Mouse (Mus musculus) forebrain, embryonic 11.5 days (tissue): ENCODE results near the gene Pitpnm2. TPM values are rescaled to one million over a fixed set of nuclear protein-coding genes. Genes with fewer than 3 reads are reported as not detected.

Experiments
- ATAC-seq: fragments of 200-750 bp; cut with Nextera tagmentation; replicated peaks from 2 replicates; pipeline ENCODE4 v1.8.0; 2017; ENCODE audit warnings: moderate TSS enrichment; ENCODE audit not compliant: low FRiP score
- DNase-seq: peaks from one replicate; pipeline ENCODE4 v3.0.0-alpha.2; 2017; ENCODE audit warnings: low spot score
- H3K27ac ChIP-seq: fragments of 300-500 bp; sonication (generic); 2 replicates; pipeline ENCODE4 v1.5.1; 2014; ENCODE audit warnings: low read depth, low read length
- H3K27me3 ChIP-seq: fragments of 300-500 bp; sonication (generic); 2 replicates; pipeline ENCODE4 v1.6.1; 2014; ENCODE audit warnings: mild to moderate bottlenecking, low read length, mixed read lengths; ENCODE audit not compliant: control insufficient read depth, insufficient read depth
- H3K36me3 ChIP-seq: fragments of 300-500 bp; sonication (generic); 2 replicates; pipeline ENCODE4 v1.6.1; 2014; ENCODE audit warnings: mild to moderate bottlenecking, low read length, moderate library complexity, mixed read lengths; ENCODE audit not compliant: control insufficient read depth, insufficient read depth
- H3K4me1 ChIP-seq: fragments of 300-500 bp; sonication (generic); replicated peaks from 2 replicates; pipeline ENCODE4 v1.6.1; 2014; ENCODE audit warnings: low read length, mixed read lengths; ENCODE audit not compliant: control insufficient read depth, insufficient read depth
- H3K4me2 ChIP-seq: fragments of 300-500 bp; sonication (generic); 2 replicates; pipeline ENCODE4 v1.6.1; 2014; ENCODE audit warnings: low read depth, mild to moderate bottlenecking, low read length, moderate library complexity, mixed read lengths; ENCODE audit not compliant: severe bottlenecking
- H3K4me3 ChIP-seq: fragments of 300-500 bp; sonication (generic); 2 replicates; pipeline ENCODE4 v1.5.1; 2014; ENCODE audit warnings: low read depth, low read length
- H3K9ac ChIP-seq: fragments of 300-500 bp; sonication (generic); 2 replicates; pipeline ENCODE4 v1.6.1; 2014; ENCODE audit warnings: low read length
- H3K9me3 ChIP-seq: fragments of 300-500 bp; sonication (generic); 2 replicates; pipeline ENCODE4 v1.6.1; 2016; ENCODE audit warnings: low read length, mixed read lengths; ENCODE audit not compliant: control insufficient read depth
- WGBS: fragments of 180-500 bp; shearing (Covaris S2); extraction: QIAGEN DNeasy Blood & Tissue Kit; methylation state at CpG from one replicate; pipeline ENCODE4 v1.1.7; 2014; 5-methylcytosine and 5-hydroxymethylcytosine counted together
- polyA plus RNA-seq: library from polyadenylated mRNA; unstranded; fragments of >200 nt; fragmentation: Nextera tagmentation; extraction: Ambion mirVana; gene quantifications from 2 replicates; pipeline ENCODE4 v1.2.1, GENCODE M21; 2014

Gene Pitpnm2
- polyA plus RNA-seq, 1 experiment from 2014 or later: 6.8 TPM

GRCm38 (mm10) chr5:124158305-124158704, 91.3 kb downstream of the Pitpnm2 start:
- Histone ChIP-seq H3K9ac (no peak overlapping the region), H3K4me1 (no peaks in the 10 kb centered on the region), H3K27me3 (no peaks in the 10 kb centered on the region), H3K27ac (no peak overlapping the region), H3K9me3 (no peaks in the 10 kb centered on the region), H3K4me2 (no peak overlapping the region), H3K4me3 (no peak overlapping the region), H3K36me3 (no peaks in the 10 kb centered on the region)
- ATAC-seq (no peak), DNase-seq (no peak)
- WGBS: 84% methylated on average over 4 of the region's 4 CpGs

- Histone ChIP-seq H3K4me2 (no peak overlapping the region), H3K36me3 (no peaks in the 10 kb centered on the region), H3K9ac (no peak overlapping the region), H3K9me3 (no peaks in the 10 kb centered on the region), H3K4me1 (no peaks in the 10 kb centered on the region), H3K4me3 (no peak overlapping the region), H3K27me3 (no peaks in the 10 kb centered on the region), H3K27ac (no peak overlapping the region)
- DNase-seq: no peak
- no peak for ATAC-seq
- WGBS: 89% methylated on average over 5 of the region's 5 CpGs
Observed at GRCm38 (mm10) chr5:124155943-124156342, 93.6 kb downstream of the Pitpnm2 start.

GRCm38 (mm10) chr5:124152734-124153133, 96.8 kb downstream of the Pitpnm2 start:
- no peak overlapping the region for H3K4me2 ChIP-seq
- ATAC-seq (no peak), DNase-seq (no peak)
- H3K4me1 ChIP-seq: no peaks in the 10 kb centered on the region
- H3K9me3 ChIP-seq: no peaks in the 10 kb centered on the region
- no peaks in the 10 kb centered on the region for H3K27me3 ChIP-seq
- no peak overlapping the region for H3K9ac ChIP-seq
- 86% methylated on average over 4 of the region's 4 CpGs for WGBS
- no peak overlapping the region for H3K27ac ChIP-seq
- no peak overlapping the region for H3K4me3 ChIP-seq
- H3K36me3 ChIP-seq: no peaks in the 10 kb centered on the region

- no peak for DNase-seq
- H3K36me3 ChIP-seq: no peaks in the 10 kb centered on the region
- no peak overlapping the region for H3K4me2 ChIP-seq
- H3K27ac ChIP-seq: no peak overlapping the region
- H3K4me3 ChIP-seq: no peak overlapping the region
- no peaks in the 10 kb centered on the region for H3K4me1 ChIP-seq
- H3K27me3 ChIP-seq: no peaks in the 10 kb centered on the region
- no peak for ATAC-seq
- no peak overlapping the region for H3K9ac ChIP-seq
- WGBS: 85% methylated on average over 7 of the region's 7 CpGs
- H3K9me3 ChIP-seq: no peaks in the 10 kb centered on the region
Observed at GRCm38 (mm10) chr5:124150895-124151294, 98.7 kb downstream of the Pitpnm2 start.

GRCm38 (mm10) chr5:124149028-124149427, 100.5 kb downstream of the Pitpnm2 start:
- no peak overlapping the region for H3K4me3 ChIP-seq
- H3K9ac ChIP-seq: no peak overlapping the region
- H3K9me3 ChIP-seq: no peaks in the 10 kb centered on the region
- H3K27ac ChIP-seq: no peak overlapping the region
- no peaks in the 10 kb centered on the region for H3K4me1 ChIP-seq
- DNase-seq: no peak
- H3K4me2 ChIP-seq: no peak overlapping the region
- H3K27me3 ChIP-seq: no peaks in the 10 kb centered on the region
- no peak for ATAC-seq
- no peaks in the 10 kb centered on the region for H3K36me3 ChIP-seq
- 71% methylated on average over 5 of the region's 5 CpGs for WGBS

- no peak for ATAC-seq
- Histone ChIP-seq H3K9ac (no peak overlapping the region), H3K36me3 (peaks cover 6% of the 10 kb centered on the region; the same call in 1 of the 2 replicates)
Observed at GRCm38 (mm10) chr5:124138066-124138465, 111.5 kb downstream of the Pitpnm2 start.

GRCm38 (mm10) chr5:124134261-124134660, 115.3 kb downstream of the Pitpnm2 start:
- no peaks in the 10 kb centered on the region for H3K27me3 ChIP-seq
- no peaks in the 10 kb centered on the region for H3K4me1 ChIP-seq
- no peak for ATAC-seq
- WGBS: 92% methylated on average over 5 of the region's 5 CpGs
- no peak overlapping the region for H3K4me2 ChIP-seq
- H3K36me3 ChIP-seq: no peaks in the 10 kb centered on the region; the same call in 1 of the 2 replicates
- H3K9ac ChIP-seq: no peak overlapping the region
- H3K4me3 ChIP-seq: no peak overlapping the region
- no peak overlapping the region for H3K27ac ChIP-seq
- no peaks in the 10 kb centered on the region for H3K9me3 ChIP-seq
- no peak for DNase-seq

More at GRCm38 (mm10) chr5:124138066-124138465, 111.5 kb downstream of the Pitpnm2 start:
- Histone ChIP-seq H3K27me3 (no peaks in the 10 kb centered on the region), H3K9me3 (no peaks in the 10 kb centered on the region), H3K4me2 (no peak overlapping the region), H3K27ac (no peak overlapping the region), H3K4me1 (no peaks in the 10 kb centered on the region), H3K4me3 (no peak overlapping the region)
- no peak for DNase-seq
- WGBS: 86% methylated on average over 7 of the region's 7 CpGs

- DNase-seq (no peak), ATAC-seq (no peak)
- Histone ChIP-seq H3K9ac (no peak overlapping the region), H3K27me3 (no peaks in the 10 kb centered on the region), H3K9me3 (no peaks in the 10 kb centered on the region), H3K4me2 (no peak overlapping the region), H3K36me3 (no peaks in the 10 kb centered on the region; the same call in 1 of the 2 replicates), H3K4me3 (no peak overlapping the region), H3K4me1 (no peaks in the 10 kb centered on the region), H3K27ac (no peak overlapping the region)
- 93% methylated on average over 11 of the region's 11 CpGs for WGBS
Observed at GRCm38 (mm10) chr5:124125093-124125492, 124.5 kb downstream of the Pitpnm2 start.

- H3K27me3 ChIP-seq: no peaks in the 10 kb centered on the region
- ATAC-seq (no peak), DNase-seq (no peak)
- H3K9ac ChIP-seq: no peak overlapping the region
- H3K4me3 ChIP-seq: no peak overlapping the region
- no peaks in the 10 kb centered on the region for H3K9me3 ChIP-seq
- H3K4me2 ChIP-seq: no peak overlapping the region
- no peaks in the 10 kb centered on the region for H3K4me1 ChIP-seq
- peaks cover 9% of the 10 kb centered on the region for H3K36me3 ChIP-seq
- 91% methylated on average over 18 of the region's 18 CpGs for WGBS
- H3K27ac ChIP-seq: no peak overlapping the region
Observed at GRCm38 (mm10) chr5:124122357-124122756, 127.2 kb downstream of the Pitpnm2 start.
